Mouse (Mus musculus): ENCODE results near the gene Ptger3. TPM values are rescaled to one million over a fixed set of nuclear protein-coding genes. Genes with fewer than 3 reads are reported as not detected.

Gene Ptger3
- total RNA-seq (2014; fragmentation: Nextera tagmentation): 3.2 and 3.4 TPM in 2 replicates
- 3.7 and 6.3 TPM in 2 replicates for total RNA-seq (2017)

DNA sequence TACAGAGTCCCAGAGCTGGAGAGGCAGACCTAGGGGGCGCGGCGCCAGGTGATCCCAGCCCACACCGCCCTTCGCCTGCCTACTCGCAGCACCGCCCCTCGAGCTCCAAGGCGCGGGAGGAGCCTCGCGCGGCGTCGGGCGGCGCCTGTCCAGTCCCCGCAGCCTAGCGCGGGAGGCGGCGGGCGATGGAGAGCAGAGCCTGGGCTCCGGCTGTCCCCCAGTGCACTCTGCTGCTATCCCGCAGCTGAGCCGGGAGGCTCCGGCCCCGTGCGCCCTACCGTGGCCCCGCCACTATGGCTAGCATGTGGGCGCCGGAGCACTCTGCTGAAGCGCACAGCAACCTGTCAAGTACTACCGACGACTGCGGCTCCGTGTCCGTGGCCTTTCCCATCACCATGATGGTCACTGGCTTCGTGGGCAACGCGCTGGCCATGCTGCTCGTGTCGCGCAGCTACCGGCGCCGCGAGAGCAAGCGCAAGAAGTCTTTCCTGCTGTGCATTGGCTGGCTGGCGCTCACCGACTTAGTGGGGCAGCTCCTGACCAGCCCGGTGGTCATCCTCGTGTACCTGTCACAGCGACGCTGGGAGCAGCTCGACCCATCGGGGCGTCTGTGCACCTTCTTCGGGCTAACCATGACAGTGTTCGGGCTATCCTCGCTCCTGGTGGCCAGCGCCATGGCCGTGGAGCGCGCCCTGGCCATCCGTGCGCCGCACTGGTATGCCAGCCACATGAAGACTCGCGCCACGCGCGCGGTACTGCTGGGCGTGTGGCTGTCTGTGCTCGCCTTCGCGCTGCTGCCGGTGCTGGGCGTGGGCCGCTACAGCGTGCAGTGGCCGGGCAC lies at the start of gene Ptger3:
Gene Ptger3 (plus strand): TSS at position 168 of the 841 bp plus-strand sequence.
- peak; percentile 74 for ATAC-seq (replicated peaks; ENCODE audit: poor library complexity, severe bottlenecking)

- ATAC-seq (replicated peaks; ENCODE audit: poor library complexity, severe bottlenecking): peak; percentile 28; the same call in 1 of the 2 replicates
These were observed 48.7 kb upstream of the Ptger3 start for GRCm38 (mm10) chr3:157517992-157518391.

- peak; percentile 73 for ATAC-seq (replicated peaks; ENCODE audit: poor library complexity, severe bottlenecking)
These were observed 46.3 kb upstream of the Ptger3 start for GRCm38 (mm10) chr3:157520433-157520832.

DNA sequence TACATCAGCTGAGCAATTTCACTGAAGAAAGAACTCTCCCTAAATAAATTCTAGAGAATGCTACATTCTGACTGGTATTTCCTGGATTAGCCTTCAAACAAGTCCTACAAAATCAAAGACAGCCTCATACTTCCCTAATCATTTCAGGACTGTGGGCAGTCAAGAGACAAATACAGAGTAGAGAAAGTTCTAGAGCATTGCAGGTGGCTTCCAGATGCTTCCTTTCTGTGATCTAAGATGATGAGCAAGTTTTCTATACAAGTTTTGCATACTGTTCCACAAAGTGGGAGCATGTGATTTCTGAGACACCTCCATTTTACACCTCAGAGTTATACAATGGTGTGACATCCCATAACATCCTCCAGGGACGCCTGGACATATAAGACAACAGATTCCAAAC lies 42.9 kb upstream of the Ptger3 start:
- ATAC-seq (replicated peaks; ENCODE audit: poor library complexity, severe bottlenecking): no peak

- ATAC-seq (replicated peaks; ENCODE audit: poor library complexity, severe bottlenecking): no peak
These were observed 35.1 kb upstream of the Ptger3 start for GRCm38 (mm10) chr3:157531585-157531984.

GRCm38 (mm10) chr3:157533964-157534785 lies 32.5 kb upstream of the Ptger3 start, which contains the start of gene Zranb2:
Gene Zranb2, plus strand, starts transcription at chr3:157534160.
- ATAC-seq (replicated peaks; ENCODE audit: poor library complexity, severe bottlenecking): peak; percentile 87

DNA sequence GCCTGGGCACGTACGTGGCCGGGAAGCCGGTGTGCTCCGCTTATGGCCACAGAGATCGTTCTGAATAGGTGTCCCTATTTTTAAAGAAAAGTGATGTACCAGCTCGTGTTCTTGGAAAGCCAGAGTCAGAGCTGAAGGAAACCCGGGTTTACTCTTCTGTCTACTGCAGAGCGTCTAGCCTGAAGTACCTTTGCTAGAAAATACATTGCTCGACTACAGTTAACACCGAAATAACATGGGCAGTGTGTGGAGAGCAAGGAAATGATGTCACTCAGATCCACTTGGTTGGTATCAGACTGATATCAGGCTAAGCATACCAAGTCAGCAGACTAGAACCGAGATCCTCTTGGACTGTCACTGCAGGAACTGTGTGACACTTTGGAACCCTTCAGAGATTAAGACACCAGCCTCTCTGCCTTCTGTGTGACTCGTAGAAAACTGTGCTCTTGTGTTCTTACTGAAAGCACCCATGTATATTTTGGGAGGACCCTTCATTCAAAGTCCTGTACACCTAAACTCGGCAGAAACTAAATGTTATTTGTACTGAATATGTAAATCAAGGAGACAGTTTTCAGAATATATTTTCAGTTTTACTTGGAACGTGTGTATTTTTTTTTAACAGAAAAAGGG lies 31.8 kb upstream of the Ptger3 start:
- peak; percentile 57 for ATAC-seq (replicated peaks; ENCODE audit: poor library complexity, severe bottlenecking)

DNA sequence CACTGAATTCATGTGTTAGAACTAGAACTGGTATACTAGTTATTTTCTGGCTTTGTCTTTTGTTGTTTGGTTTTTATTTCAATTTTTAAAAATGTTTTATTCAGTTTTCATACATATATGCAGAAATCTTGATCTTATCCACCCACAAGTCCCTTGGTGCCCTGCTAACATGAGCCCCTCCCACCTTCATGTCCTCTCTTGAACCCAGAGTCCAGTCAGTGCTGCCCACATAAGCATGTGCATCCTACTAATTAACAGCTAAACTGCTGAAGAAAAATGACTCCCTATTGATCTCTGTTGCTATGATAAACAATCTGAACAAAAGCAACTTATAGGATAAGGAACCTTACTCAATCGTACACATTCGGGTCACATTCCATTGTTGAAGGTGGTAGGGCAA lies 17.4 kb upstream of the Ptger3 start:
- ATAC-seq (replicated peaks; ENCODE audit: poor library complexity, severe bottlenecking): no peak

GRCm38 (mm10) chr3:157549758-157550600 lies 16.7 kb upstream of the Ptger3 start:
- no peak for ATAC-seq (replicated peaks; ENCODE audit: poor library complexity, severe bottlenecking)

DNA sequence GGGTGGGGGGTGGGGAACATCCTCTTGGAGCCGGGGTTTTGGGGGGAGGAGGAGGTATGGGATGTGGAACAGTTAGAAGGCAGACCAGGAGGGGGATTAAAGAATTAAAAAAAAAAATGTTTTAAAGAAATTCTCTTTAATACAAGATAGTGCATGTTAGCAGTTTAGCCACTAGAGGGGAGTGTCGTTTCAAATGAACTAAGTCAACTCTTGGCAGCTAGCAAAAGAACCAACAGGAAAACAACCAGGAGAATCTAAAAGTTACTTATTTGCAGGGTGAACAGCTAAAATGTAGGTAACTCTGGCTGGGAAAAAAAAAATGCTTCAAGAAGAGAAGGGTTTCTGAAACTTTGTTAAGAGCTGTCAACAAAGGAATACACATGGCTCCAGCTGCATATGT lies 1.5 kb upstream of the Ptger3 start:
- ATAC-seq (replicated peaks; ENCODE audit: poor library complexity, severe bottlenecking): peak; percentile 30

DNA sequence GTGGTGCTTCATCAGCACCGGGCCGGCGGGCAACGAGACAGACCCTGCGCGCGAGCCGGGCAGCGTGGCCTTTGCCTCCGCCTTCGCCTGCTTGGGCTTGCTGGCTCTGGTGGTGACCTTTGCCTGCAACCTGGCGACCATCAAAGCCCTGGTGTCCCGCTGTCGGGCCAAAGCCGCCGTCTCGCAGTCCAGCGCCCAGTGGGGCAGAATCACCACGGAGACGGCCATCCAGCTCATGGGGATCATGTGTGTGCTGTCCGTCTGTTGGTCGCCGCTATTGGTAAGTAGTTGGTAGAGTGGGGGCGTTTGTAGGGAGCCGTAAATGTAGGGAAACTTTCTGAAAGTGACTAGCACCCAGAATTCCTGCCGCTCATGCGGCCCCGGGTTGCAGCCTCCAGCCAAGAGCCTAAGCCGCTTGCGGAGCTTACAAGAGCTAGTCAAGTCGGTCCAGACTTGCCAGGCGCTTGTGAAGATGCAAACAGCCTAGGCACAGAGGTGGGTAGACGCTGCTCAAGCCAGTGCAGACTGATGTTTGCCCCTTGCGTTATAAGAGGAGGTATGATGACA lies 957 bp downstream of the Ptger3 start:
- peak; percentile 1 for ATAC-seq (replicated peaks; ENCODE audit: poor library complexity, severe bottlenecking)

- ATAC-seq (replicated peaks; ENCODE audit: poor library complexity, severe bottlenecking): peak; percentile 38
These were observed 5.3 kb downstream of the Ptger3 start for GRCm38 (mm10) chr3:157572011-157572410.

DNA sequence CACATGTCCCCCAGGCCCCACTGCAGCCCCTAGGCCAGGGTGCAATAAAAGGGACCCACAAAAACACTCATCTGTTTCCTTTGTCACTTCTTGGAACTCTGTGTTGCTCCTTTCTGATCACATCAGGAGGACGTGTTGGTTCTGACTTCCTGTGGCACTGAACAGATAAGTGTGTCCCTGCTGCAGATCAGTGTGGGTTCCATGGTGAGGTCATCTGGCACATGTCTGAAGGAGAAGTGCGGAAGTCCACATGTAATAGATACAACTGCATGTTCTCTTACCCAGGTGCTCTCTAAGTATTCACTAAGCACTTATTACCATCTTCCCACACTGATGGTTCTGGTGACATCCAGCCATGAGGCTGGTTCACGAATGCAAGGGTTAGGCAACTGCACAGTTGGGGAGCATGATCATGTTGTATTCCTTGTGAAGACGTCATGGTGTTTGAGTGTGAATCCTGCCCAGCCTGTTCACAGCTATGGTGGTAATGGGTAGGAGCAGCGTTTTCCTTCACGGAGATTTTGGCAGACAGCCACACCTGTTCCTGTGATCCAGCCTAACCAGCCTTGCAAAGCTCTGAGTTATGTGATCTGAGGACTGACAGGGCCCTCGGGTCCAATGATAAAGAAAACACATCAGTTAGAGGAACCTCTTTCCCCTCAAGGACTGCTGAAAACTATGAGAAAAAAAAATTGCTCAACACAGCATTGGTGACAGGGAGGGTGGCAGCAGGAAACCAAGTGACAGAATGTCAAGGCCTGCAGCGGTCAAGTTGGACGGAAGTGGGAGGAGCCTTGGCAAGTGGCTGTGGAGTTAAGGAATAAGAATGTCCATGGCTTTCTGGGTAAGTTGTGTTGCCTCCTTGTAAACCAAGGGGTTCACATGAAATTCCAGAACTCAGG lies 9.0 kb downstream of the Ptger3 start:
- peak; percentile 67 for ATAC-seq (replicated peaks; ENCODE audit: poor library complexity, severe bottlenecking)

DNA sequence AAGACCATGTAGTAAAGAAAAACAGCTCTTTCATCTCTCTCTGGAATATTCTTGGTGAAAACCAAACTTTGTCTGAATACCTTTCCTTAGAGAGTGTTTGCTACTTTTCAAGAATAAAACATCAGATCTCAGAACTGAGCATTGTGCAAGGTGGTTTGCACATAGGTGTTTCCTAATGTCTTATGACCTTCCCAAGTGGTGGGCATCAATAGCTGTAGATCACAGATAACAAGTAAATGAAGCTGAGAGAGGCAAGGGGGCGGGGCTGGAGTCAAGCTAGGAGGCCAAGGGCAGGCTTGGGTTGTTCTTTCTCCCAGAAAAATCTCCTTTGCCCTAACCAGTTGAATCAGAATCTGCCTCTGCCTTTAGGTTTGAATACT lies 9.6 kb downstream of the Ptger3 start:
- ATAC-seq (replicated peaks; ENCODE audit: poor library complexity, severe bottlenecking): peak; percentile 52

DNA sequence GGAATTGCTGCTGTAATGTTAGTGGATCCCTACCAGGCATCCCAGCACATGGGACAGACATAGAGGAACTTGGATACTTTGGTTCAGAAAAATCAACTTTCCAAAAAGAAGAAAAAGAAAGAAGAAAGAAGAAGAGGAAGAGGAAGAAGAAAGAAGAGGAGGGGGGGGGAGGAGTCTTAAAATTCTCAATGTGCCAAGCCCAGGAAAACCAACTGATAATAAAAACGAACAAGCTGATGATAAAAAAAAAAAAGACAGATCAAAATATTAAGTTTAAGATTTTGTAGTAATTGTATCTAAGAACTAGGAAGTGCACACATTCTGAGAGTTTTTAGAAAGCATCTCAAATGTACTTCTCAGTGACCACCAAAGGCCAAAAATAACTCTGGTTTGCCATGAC lies 10.2 kb downstream of the Ptger3 start:
- ATAC-seq (replicated peaks; ENCODE audit: poor library complexity, severe bottlenecking): no peak

GRCm38 (mm10) chr3:157578469-157579170 lies 11.9 kb downstream of the Ptger3 start:
- ATAC-seq (replicated peaks; ENCODE audit: poor library complexity, severe bottlenecking): peak; percentile 34

GRCm38 (mm10) chr3:157579376-157579775 lies 12.7 kb downstream of the Ptger3 start:
- no peak for ATAC-seq (replicated peaks; ENCODE audit: poor library complexity, severe bottlenecking)

DNA sequence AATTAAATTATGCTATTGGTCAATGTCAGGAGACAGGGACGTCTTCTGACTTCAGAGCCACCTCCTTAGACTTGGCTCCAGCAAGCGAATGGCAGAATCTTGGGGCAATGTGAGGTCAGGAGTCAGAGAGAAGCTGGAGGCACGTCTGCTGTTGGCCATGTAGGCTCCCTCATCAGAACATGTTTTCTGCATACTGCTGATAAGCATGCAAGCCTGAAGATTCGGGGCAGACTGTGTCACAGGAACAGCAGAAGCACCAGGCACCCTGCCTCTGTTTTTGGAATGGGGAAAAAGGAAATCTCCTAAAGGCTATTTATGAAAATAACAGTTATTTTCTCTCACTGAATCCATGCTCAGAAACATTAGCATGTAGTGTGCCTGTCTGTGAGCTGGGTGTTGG lies 13.6 kb downstream of the Ptger3 start:
- ATAC-seq (replicated peaks; ENCODE audit: poor library complexity, severe bottlenecking): no peak
